Mouse (Mus musculus): Measurements from ENCODE around the gene Bub1b.
"Not testable (repeated sequence)": the region's sequence is repeated elsewhere in the genome, so short reads cannot be mapped to it uniquely, and the experiment has no call there.

Bub1b gene

DNA sequence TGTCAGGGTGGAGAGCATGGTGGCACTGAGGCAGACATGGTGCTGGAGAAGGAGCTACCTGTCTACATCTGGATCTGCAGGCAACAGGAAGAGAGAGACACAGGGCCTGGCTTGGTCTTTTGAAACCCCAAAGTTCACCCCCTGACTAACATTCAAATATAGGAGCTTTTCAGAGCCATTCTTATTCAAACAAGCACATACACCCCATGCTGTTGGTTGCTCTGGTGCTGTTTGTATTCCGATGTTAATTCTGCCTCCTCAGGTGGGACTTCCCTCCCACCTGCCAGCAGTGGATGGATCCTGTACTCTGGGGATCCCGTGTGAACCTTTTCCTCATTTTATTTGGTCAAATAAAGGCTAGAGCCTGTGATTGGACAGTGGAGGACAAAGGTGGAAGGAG lies 22.1 kb downstream of the Bub1b start:
- DNase-seq = no peak

DNA sequence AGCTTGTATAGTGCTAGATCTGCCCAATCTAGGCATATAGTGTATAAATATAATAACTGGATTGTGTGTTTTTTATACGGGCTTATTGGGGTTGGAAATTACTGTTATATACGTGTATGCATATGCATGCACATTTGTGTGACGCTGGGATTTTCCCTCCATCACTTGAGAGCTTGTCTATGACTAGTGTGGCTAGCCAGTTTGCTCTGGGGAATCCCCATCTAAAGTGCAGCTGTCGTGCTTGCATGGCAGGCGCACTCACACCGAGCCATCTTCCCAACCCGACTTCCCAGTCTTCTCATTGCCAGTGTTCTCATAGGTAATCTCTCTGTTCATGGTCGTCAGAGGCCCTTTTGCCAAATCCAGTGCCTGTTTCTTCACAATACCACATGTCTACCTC lies 22.6 kb downstream of the Bub1b start:
- no peak for DNase-seq

DNA sequence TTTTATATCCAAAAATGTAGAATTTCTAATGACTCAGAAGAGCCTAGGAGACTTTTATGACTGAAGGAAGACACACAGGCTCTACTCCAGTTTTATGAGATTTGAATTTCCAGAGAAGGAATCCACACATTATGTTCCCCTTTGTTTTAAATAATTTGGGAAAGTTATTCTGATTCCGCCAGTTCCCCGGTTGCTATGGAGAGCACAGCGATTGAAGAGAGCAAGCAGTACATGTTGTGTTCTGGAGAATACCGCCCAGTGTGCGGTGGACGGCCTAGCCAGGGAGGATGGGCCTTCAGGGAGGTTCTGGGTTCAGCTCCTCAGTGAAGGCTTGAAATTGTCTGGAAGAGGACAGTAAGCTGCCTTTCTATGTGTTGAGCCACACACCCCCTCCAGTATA lies 31.3 kb downstream of the Bub1b start:
- DNase-seq = no peak

DNA sequence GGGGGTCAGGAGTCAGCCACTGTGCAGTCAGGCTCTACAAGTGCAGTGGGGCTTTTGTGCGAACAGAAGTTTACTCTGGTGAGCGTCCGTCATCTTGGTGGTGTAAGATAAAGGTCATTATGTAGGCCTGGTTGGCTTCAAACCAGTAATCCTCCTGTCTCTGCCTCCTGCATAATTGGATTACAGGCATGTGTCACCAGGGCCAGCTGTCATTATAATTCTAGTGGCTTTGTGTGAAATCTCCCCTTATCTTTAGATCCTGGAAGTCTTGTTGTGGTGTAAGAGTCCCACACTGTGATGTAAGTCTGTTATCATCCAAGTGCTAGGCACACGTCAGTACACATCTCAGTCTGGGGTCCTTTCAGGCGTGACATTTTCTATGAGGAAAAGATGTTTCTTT lies 35.4 kb downstream of the Bub1b start:
- no peak for DNase-seq

DNA sequence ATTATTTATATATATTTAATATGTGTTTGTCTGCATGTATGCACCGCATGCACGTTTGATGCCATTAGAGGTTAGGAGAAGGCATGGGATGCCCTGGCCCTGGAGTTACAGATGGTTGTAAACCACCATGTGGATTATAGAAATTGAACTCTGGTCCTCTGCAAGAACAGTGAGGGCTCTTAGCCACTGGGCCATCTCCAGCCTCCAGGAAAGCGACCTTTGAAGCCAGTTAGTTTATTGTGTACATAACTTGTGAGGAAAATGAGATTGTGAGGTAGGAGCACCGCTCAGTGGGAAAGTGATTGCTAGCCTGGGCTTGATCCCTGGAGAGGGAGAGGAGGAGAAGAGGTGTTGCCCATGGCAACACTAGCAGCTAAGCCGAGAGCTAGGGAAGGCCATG lies 39.2 kb downstream of the Bub1b start:
- DNase-seq = no peak

DNA sequence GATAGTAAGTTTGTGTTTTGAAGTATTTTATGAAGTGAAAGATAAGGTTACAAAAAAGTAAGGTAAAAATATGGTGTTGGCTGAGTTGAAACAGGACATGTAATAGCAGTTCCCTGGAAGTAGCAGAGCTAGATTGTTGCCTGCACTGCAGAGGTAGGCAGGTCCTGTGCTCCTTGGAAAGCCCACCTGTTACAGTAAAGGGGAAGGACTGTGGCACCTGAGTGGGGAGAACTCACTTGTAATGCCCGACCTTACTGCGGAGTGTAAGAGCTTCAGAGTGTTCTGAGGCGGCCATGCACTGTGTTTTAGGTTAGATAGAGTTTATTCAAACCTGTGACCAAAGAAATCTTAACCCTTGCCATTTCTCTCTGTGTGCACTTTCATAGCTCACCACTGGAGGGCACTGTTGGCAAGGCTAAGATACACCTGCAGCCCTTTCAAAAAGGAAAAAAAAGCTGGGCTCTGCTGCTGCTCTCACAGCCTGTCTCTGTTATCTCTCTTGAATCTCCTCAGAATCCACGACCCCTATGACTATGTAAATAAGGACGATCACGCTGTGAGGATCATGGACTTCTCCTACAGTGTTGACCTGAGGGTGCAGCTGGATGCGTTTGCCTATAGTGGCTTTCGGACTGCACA lies 40.0 kb downstream of the Bub1b start:
- DNase-seq = peak; percentile 81

DNA sequence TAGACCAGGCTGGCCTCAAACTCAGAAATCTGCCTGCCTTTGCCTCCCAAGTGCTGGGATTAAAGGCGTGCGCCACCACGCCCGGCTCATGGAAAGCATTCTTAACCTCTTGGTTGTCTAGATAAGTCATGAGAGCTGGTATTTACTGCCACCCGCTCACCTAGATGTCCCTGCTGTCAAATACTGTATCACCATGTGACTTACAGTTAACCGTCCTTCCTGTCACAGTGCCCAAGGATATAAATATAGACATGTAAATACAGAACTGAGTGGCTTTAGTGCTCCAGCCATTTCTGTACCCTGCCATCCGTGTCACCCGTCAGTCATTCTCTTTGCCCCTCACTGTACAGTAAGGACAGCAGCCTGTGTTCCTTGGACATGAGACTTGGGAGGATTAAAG lies 40.7 kb downstream of the Bub1b start:
- DNase-seq = no peak

DNA sequence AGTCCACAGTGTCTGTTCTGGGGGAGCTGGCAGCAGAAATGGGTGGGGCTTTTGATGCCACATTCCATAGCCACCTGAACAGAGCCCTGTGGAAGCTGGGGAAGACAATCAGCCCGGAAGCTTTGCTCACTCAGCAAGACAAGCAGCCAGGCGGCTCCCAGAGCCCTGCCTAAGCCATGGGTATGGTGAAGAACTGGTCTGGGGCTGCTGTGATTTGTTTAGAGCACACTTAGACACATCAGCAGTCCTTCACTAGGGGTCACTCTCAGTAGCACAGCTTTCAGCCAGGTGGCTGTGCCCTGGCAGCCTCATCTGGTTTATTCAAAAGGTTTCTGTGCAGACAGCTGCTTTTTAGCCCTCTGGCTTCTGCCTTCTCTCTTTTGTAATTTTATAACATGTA lies 43.1 kb downstream of the Bub1b start:
- peak; percentile 32 for DNase-seq

DNA sequence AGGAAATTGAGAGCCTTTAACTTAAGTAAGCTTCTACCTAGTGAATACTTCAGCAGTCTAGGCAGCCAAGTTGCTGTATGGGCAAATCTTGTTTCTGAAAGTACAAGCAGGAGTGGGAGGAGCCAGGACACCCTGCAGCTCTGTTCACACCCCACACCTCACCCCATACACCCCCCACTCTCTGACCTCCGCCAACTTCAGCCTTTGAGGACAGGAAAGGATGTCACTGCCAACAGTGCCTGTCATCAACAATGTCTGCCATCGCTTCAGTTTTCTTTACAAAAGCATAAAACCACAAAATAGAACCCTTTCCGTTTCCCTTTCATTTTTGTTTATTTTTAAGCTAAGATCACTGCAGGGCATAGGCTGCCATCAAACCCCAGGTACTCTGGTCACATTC lies 44.4 kb downstream of the Bub1b start:
- no peak for DNase-seq

DNA sequence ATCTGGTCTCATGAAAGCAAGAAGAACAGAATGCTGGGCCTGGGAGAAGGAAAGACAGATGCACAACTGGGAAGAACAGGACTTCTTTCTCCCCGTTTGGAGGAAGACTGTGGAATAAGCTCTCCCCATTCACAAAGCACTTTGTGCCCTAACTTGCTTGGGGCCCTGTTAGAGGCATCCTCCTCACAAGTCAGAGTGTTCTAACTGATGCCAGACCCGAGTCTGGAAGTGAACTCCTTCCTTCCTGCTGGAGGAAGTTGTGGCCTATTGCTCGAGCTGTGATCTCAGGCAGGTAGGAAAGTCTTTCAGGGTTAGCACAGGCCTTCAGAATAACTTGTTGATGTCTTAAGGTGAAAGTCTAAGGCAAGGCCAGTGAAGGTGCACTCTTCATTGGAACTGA lies 44.9 kb downstream of the Bub1b start:
- DNase-seq = no peak

DNA sequence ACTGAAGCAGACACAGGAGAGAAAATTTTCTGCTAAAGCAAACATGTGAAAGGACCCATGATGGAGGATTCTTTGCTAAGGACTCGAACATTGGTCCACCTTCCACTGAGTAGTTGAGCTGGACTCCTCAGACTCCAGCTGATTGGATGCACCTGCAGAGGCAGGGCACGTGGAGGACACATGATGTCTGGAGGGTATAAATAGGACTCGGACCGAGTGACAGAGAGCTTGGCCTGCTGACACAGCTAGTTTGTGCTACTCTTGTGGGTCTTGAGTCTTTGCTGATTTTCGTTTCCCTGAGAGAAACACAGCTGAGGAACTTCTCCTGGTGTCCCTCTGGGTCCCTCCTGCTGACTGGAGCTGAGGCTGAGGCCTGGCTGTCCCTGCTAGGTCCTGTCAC lies 48.7 kb downstream of the Bub1b start:
- DNase-seq = no peak

DNA sequence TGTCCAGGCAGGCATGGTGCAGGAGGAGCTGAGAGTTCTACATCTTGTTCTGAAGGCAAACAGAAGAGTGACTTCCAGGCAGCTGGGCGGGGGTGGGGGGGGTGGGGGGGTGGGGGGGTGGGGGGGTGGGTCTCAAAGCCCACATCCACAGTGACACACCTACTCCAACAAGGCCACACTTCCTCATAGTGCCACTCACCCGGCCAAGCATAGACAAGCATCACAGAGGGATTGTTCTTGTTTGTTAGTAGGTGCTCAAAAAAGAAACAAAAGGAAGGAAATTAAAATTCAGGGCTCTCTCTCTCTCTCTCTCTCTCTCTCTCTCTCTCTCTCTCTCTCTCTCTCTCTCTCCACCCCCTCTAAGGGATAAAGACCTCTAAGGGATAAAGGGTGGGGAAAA lies 52.7 kb downstream of the Bub1b start:
- not testable (repeated sequence) for DNase-seq

DNA sequence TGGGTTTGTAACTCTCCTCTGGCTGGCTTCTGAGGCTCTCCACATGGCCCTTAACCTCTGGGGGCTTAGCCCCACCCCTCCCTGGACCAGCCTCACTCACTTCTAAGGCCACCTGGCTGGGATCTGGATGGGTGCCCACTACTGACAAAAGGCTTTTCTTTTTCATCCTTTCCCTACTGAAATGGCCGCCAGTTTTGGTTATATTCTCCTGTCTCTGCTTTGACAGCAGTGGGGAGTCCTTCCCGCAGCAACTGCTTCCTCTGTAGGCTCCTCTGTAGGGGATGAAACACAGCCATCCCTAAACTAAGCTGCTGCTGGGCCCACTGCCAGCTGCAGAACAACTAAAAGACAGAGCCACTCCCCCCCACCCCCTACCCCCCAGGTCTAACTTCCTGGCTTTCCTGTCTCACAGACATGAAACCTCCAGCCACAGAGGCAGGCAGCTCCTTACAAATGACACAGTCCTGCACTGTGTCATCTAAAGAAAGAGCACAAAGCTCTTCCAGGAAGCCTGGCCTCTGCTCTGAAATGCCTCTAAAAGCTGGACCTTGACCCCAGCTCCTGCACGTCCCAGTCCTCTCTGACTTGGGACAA lies 58.8 kb downstream of the Bub1b start:
- peak; percentile 65 for DNase-seq

DNA sequence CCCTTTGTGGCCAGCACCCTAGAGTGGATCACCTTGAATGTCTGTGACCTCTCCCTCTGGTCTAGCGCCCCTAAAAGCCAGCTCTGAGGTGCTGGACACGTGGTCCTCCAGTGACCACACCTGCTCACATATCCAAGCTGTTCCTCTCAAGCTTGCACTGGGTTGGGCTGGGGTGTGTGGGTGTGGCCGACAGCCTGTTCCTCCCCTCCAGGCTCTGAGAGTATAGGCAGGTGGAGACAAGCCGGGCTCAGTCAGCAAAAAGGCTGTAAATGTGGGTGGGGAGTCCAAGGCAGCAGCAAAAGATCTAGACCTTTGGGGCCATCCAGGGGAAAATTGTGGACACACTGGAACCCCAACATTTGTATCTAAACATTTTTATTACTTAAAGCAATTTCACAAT lies 60.4 kb downstream of the Bub1b start:
- peak; percentile 43 for DNase-seq

DNA sequence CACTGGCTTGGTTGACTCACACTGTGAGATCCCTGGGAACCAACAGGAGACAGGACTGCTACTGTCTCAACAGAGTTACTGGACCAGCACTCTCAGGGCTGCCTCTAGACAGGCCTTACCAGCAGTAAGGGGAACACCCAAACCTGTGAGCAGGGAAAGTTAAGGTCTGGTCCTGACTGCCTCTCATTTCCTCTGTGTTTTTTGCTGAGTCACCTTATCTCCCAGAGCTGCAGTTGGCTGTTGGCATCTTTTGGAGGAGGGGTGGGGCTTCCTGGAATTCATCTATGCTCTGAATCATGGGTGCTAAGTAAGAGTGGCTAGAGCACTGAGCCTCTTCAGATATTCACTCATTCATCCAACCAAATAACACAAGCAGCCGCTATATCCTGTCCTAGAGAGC lies 61.1 kb downstream of the Bub1b start:
- DNase-seq = peak; percentile 43

DNA sequence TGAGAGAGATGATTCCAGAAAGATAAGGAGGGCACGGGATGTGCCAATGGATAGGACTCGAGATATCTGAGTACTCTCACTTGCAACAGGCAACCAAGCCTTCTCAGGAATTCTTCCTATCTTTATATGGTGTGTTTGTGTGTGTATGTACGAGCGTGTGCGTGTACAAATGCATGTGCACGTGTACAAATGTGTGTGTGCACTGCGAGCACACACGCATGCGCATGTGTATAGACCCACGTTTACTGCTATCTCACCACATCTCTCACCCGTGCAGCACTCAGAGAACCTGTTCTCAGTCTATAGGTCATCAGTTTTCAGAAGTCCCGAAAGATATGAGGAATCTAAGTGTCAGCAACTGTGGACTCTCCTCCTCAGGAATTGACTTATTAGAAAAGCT lies 61.5 kb downstream of the Bub1b start:
- no peak for DNase-seq

DNA sequence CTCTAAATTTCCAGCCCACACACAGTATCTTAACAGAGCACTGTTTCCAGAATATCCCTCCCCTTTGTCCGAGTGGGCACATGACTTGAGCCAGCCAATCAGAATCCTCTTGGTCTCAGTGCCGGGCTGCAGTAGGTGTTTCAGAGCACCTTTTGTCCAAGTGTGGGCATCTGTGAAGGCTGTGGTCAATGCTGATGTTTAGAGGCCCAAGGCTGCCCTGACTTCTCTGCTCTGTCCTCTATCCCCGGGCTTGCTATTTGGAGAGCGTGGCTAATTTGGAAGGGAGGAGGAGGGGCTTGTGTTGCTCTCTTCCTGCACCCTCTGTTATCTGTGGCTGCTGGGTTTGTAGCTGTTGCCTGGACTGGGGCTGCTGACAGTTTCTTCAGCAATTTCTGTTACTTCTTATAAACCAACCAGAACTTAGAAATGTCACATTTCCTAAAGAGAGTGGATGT lies 62.0 kb downstream of the Bub1b start:
- peak; percentile 56 for DNase-seq

DNA sequence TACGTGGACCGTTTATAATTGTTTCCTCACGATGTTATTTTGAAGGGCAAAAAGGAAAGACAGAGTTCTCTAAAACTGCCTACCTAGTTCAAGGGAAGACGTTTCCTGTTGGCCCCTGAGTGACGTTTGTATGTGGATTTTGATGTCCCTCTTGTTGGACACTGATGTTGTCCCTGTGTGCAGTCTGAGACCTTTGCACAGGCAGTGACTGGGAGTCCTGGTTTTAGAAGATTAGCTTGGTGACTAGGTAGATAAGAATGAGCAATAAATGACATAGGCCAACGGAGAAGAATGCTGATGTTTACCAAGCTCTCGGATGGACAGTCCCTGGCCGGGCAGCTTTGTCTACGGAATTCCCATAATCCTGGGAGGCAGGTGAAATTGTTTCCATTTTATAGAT lies 63.9 kb downstream of the Bub1b start:
- no peak for DNase-seq

DNA sequence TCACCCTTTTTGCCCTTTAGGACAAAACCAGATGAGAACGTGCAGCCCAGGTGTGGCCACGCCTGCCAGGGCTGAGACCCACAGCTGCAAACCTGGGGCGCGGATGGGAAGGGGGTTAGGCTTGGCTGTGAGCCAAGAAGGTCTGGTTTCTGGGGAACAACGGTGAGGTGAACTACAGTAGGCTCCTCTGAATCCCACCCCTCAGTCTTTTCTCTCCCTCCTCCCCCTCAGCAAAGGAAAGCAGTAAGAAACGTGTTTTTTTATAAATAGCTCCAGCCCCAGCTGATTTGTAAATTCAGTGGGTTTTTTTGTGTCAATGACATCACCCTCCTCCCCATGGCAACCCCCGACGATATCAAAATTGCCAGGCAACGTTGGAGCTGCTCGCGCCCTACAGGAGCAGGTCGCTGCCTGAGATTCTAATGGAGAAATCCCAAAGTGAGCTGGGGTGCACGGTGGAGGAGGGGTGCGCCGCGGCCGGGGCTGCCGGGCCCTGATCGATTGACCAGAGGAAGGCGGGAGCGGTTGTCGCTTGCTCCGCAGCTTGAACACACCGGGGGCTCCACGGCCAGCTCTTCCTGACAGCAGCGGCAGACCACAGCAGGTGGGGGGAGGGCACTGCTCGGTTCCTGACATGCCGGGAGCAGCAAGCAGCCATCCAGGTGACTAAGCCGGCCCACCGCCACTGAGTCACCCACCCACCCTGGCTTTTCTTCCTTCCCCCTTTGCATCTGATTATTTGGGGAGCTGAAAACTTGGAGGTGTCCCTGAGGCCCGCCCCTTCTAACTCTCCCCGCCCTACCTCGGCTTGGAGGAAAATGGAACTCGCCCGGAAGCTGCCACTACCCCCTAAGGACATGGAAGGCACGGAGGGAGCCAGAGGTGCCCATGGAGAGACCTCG lies 65.1 kb downstream of the Bub1b start, which contains the start of gene Pak6:
Gene Pak6, plus strand, starts transcription at position 402 of the 902 bp plus-strand sequence.
- peak; percentile 33 for DNase-seq

DNA sequence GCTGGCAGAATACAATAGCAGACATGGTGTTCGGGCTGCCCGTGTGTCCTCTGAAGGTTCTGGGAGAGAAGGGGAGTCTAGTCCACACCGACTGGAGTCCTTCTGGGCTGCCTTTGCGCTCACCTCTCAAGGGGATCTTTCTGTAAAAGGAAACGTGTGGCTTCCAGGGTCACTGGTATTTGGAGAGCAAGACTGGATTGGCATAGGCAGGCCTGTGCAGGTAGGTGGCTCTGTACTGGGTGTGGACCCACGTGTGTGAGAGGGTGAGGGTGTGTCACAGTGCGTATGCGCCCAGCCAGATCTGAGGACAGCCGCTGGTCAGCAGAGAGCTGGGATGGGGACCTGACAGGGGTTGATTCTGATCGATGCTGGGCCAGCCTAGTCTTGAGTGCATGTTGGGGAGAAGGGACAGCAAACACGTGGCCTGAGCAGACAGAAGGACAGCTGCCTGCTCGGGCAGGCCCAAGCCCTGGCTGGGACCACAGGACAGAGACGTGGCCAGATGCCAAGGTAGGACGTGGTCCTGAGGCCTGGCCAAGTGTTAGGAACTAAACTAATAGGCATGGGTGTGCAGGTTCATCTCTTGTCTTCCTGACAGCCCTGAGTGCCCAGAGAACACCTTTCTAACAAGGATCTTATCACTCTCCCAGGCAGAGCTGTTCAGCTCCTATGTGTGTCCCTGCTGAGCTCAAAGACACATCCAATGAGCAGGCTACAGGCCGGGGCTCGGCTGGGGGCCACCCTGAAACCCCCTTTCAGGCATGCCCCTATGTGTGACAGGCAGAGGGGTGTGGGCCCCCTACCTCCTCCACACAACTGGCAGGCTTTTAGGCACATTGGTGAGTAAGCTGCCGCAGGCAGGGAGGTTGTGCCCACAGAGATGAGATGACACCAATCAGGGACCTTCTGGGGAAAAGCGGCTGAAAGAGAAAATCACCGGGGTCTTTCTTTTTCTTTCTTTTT lies 66.1 kb downstream of the Bub1b start:
- DNase-seq = peak; percentile 43

DNA sequence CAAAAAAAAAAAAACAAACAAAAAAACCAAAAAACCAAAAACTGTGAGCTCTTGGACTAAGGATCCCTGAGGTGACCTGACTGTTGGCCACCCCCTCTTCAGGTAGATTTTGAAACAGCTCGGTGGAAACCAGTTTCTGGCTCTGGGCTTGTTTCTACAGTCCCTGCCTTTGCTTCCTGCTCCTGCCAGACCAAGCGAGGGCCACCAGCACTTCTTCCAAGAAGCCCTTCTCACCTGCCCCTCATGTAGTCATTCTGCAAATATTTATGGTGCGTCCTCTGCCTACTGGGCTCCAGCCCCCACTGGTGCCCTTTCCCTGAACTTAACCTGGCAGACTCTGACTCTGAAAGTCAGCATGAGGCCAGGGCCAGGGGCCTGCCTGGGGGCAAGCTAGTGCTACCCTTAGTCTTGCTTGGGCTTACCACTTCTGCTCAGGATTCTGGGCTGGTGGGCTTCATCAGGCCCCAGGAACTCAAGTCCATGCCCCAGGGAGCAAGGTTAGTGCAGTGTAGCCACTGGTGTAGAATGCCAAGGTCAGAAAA lies 67.0 kb downstream of the Bub1b start:
- DNase-seq = no peak

DNA sequence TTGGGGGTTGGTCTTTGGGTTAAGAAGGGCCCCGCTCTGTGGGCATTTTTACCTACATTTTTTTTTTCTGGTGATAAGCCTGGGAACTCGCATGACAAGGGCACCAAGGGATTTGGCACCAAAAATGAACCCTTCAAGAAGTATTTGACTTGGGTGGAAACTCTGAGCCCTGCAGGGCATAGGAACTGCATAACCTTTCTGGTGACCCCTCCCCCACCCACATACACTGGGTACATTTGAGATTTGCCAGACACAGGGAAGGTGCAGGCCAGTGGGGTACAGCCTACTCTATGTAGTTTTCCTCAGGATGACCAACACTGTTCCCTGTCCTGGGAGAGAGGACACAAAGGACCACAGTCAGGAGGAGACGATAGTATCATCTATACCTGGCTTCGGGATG lies 67.6 kb downstream of the Bub1b start:
- DNase-seq = no peak

Data from kidney, postnatal 10 days (tissue).